Mouse (Mus musculus) cerebellum, adult 18-20 months (tissue): ENCODE results near the gene Carns1.

Source experiments
- DNase-seq, 2 experiments: peaks; one replicate each; pipeline ENCODE4 v3.0.0; 2021

Carns1 gene

GRCm38 (mm10) chr19:4175368-4175947 lies at the start of gene Carns1:
Gene Carns1 (minus strand): TSS chr19:4175479.
- no peak for DNase-seq

GRCm38 (mm10) chr19:4222165-4222564 lies 46.9 kb upstream of the Carns1 start:
- DNase-seq, result no peak

- DNase-seq, result no peak
Observed at GRCm38 (mm10) chr19:4220957-4221743, 45.9 kb upstream of the Carns1 start.

DNA sequence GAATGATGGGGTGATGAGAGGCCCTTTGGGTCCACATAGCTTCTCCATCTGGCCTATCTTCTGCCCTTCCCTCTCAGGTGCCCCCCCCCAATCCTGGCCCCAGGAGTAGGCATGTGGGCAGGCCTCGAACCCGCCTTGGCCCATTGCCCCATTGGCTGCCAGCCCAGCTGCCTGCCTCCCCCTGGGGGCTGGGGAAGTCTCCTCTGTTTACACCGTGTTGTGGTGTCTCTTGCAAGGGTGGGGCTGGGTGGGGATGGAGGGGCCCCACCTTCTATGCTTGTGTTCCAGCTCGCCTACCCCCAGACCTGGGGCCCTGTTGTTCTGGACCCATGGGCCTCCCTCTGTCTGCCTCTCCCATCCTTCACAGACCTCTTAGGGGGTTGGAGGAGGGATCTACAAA lies 45.1 kb upstream of the Carns1 start:
- peak in 1 of 2 experiments; percentile 9 for DNase-seq

DNA sequence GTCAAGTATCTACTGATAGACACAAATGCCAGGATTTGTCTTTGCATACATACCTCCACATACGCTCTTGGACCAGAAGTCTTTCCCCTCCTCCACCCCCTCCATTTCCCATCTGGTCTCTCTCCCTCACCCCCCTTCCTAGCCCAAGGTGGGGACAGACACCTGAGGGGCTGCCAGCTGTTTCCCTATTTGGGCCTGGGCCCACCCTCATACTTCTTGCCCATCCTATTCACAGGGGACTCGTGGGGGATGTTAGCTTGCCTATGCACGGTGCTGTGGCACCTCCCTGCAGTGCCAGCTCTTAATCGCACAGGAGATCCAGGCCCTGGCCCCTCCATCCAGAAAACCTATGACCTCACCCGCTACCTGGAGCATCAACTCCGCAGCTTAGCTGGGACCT lies 44.7 kb upstream of the Carns1 start:
- DNase-seq, result peak in 1 of 2 experiments; percentile 2

GRCm38 (mm10) chr19:4218784-4219183 lies 43.5 kb upstream of the Carns1 start:
- no peak for DNase-seq

GRCm38 (mm10) chr19:4218293-4218692 lies 43.0 kb upstream of the Carns1 start:
- no peak for DNase-seq

DNA sequence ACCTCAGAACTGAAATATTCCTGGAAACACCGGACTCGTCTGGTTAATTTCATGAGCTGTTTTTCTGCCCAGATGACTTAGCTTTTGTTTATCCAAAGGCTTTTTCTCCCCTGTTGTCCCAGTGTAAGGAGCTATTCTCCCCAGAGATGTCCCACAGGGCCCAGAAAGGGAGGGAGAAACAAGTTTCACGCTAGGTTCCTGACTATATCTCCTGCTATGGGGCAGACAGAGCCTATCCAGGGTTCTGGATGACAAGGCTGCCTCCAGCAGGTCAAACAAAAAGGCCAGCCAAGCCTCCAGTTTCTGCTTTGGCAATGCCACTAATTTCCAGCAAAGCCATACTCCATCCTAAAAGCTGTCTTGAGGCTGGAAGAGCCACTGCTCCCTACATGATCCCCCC lies 42.6 kb upstream of the Carns1 start:
- no peak for DNase-seq

DNA sequence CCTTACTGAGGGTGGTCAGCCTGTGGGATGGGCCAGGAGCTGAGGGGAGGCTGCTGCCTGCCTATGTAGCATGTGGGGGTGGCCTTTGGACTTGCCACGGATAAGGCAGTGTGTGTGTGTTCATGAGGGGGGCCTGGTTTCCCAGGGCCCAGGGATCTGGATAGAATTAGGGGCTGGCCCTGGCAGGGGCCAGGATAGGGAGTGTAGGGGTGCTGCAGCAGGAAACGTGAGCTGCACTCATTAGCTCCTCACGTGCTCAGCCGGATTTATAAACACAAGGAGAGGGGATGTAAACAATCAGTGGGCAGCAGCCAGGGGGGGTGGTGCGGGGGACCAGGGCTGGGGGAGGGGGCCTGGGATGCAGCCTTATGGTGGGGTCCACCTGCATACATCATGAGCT lies 41.9 kb upstream of the Carns1 start:
- no peak for DNase-seq

- peak; percentile 59 to 72 for DNase-seq
Observed at GRCm38 (mm10) chr19:4216041-4216685, 40.9 kb upstream of the Carns1 start.

DNA sequence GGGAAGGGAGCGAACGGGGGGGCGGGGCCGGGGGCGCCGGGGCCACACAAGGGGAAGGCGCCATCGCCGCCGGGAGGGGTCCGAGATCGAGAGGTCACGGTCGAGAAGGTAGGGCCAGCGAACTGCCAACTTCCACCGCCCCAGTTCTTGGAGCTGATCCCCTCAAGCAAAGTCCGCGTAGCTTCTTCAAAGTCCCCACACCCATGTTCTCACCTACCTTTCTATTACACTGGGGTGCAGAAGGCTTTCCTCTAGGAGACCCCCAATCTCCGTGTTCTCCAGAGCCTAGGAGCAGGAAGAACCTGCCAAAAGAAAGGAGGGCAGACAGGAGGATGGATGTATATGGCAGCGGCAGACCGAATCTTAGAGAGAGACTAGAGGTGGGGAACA lies 40.2 kb upstream of the Carns1 start:
- DNase-seq, result no peak

GRCm38 (mm10) chr19:4214771-4215450 lies 39.6 kb upstream of the Carns1 start:
- DNase-seq, result no peak

GRCm38 (mm10) chr19:4214071-4214770 lies 38.9 kb upstream of the Carns1 start, which contains the start of the genes Clcf1 and AC109138.7:
Gene Clcf1 (plus strand): TSS chr19:4214238.
Gene AC109138.7 (plus strand): TSS chr19:4214357.
- no peak for DNase-seq

DNA sequence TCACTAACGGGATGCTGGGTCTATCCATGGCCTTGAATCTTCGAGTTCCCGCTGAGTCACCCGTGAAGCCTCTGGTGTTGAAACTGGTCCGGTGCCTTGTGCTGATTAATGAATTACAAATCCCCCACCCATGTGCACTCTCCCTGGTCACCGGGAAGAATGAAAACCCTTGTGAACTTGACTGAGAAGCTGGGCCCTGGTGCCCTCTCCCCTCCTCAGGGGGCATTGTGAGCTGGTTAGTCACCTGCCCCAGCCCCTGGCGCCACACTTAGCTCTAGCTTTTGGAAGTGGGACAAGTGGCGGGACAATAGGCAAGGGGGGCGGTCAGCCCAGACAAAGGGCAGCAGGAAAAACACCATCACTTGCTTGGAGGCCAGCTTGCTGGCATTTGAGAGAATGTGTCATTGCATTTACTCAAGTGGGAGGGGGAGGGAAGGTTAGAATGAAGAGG lies 38.3 kb upstream of the Carns1 start:
- no peak for DNase-seq

- DNase-seq, result no peak
Observed at GRCm38 (mm10) chr19:4211891-4212588, 36.8 kb upstream of the Carns1 start.

- DNase-seq, result no peak
Observed at GRCm38 (mm10) chr19:4208563-4208962, 33.3 kb upstream of the Carns1 start.

DNA sequence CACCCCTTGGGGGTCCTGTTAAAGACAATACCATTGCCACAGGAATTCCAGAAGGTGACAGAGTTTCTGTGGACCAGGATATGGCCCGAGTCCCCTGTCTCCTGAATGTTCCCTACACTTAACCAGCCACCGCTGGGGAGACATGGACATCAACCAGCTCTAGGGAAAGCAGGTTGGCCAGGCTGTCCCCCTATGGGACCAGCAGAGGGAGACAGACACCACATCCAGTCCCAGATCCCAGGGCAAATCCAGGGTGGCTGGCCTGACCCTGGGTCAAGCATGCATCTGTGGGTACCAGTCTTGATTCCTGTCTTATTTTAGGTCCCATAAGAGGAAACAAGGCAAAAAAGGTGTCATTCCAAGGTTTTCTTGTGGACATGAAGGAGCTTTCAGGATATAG lies 31.7 kb upstream of the Carns1 start:
- peak; percentile 70 to 75 for DNase-seq

DNA sequence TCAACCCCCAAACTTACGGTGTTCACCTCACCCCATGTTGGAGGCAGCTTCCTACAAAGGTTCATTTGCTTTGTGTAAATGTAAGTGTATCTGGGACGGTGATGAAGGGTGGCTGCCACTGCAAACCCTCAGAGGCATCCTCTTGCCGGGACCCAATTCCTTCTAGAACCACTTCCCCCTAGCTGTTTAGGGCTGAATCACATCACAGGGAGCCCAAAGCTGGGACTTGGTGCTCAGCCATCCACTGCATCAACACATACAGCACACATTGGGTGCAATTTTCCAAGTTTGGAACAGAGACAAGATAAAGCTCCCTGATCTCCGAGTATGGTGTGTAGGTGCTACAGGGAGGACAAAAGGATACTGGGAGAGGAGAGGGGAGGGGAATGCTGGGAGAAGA lies 29.6 kb upstream of the Carns1 start:
- no peak for DNase-seq

DNA sequence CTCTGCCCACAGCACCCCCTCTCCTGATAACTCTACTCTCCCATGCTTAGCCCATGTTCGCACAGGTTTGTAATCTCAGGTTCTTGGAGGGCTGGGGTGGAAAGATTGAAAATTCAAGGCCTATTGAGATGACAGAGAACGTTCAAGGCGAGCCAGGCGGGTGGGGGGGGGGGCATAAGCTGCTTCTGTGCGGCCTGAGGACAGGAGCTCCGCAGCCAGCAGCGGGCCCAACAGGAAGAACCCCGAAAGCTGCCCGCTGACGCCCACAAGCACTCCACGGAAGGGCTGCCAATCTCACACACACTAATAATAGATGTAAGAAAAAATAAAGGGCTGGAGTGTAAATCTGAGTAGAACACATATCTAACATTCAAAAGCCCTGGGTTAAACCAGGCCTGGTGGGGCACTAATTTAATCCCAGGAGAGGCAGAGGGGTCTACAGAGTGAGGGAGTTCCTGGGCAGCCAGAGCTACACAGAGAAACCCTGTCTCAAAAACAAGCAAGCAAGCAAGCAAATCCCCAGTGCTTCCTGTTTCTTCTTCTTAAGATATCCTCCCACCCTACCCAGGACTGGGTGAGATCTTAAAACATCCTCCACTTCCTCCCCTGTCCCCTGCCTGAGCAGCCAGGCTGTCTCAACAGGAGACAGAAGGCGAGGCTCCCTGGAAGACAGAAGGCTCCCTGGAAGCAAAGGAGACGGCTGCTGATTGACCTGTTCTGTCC lies 28.5 kb upstream of the Carns1 start:
- DNase-seq, result no peak

- no peak for DNase-seq
Observed at GRCm38 (mm10) chr19:4203148-4203547, 27.9 kb upstream of the Carns1 start.

GRCm38 (mm10) chr19:4202149-4202548 lies 26.9 kb upstream of the Carns1 start:
- DNase-seq, result no peak
